Comparison of ENCODE assay signal across 8 mouse cellular contexts in the genomic region with DNA sequence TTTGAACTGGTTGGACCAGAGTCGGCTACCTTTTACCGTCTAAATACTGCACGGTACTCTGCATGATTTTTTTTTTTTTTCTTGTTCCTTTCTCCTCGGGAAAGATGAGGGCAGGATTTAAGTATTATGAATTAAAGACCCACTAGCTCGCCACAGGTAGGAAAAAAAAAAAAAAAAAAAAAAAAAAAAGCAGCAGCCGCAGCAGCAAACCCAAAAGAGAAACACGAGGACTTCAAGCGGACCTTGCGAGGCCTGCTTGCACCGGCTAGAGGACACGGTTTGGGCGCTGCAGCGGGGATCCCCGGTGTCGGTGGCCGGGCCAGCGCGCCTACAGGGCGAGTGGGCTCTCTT. TPM values are rescaled to one million over a fixed set of nuclear protein-coding genes. Genes with fewer than 3 reads are reported as not detected.
DNase-seq lines count a peak whose midpoint lies in the region; ATAC-seq and TF ChIP-seq lines count a peak whose summit lies in the region.

No protein-coding gene starts in this region.

- DNase-seq in heart, adult 11 months, result no peak
- DNase-seq in forebrain, embryonic 11.5 days (ENCODE audit: low spot score), result no peak
- no peak for DNase-seq in liver, embryonic 13.5 days
- no peak for DNase-seq in urinary bladder, adult 2 months (ENCODE audit: low spot score)
- DNase-seq in embryo, embryonic 11 days, result no peak
- no peak for DNase-seq in thymus, adult 18-20 months

- peak overlapping the region; percentile 99 for H3K4me3 ChIP-seq in heart, embryonic 11.5 days (ENCODE audit: low read depth, low read length)
- H3K4me3 ChIP-seq in C2C12 (ENCODE audit: insufficient read depth, poor library complexity, severe bottlenecking), result peak overlapping the region; percentile 84
- H3K4me3 ChIP-seq in forebrain, embryonic 11.5 days (ENCODE audit: low read depth, low read length), result peak overlapping the region; percentile 94
- H3K4me3 ChIP-seq in liver, embryonic 13.5 days (replicated peaks), result peak overlapping the region; percentile 99

- peak overlapping the region; percentile 93 for H3K9ac ChIP-seq in heart, embryonic 11.5 days (ENCODE audit: low read depth, low read length)
- peak overlapping the region; percentile 87 for H3K9ac ChIP-seq in forebrain, embryonic 11.5 days (ENCODE audit: low read length)
- peak overlapping the region; percentile 98 for H3K9ac ChIP-seq in liver, embryonic 13.5 days

- H3K9me3 ChIP-seq in heart, embryonic 11.5 days (replicated peaks; ENCODE audit: control insufficient read depth, low read length), result no peaks in the 10 kb centered on the region
- H3K9me3 ChIP-seq in forebrain, embryonic 11.5 days (ENCODE audit: control insufficient read depth, low read length), result no peaks in the 10 kb centered on the region
- H3K9me3 ChIP-seq in liver, embryonic 13.5 days (replicated peaks), result no peaks in the 10 kb centered on the region

- H3K36me3 ChIP-seq in heart, embryonic 11.5 days (ENCODE audit: control insufficient read depth, insufficient read depth, low read length), result no peaks in the 10 kb centered on the region
- no peaks in the 10 kb centered on the region for H3K36me3 ChIP-seq in C2C12 (ENCODE audit: control insufficient read depth, insufficient read depth)
- no peaks in the 10 kb centered on the region for H3K36me3 ChIP-seq in forebrain, embryonic 11.5 days (ENCODE audit: control insufficient read depth, insufficient read depth, low read length)
- H3K36me3 ChIP-seq in liver, embryonic 13.5 days, result no peaks in the 10 kb centered on the region

- no peak for ATAC-seq in heart, embryonic 11.5 days (replicated peaks; ENCODE audit: insufficient number of reproducible peaks, low FRiP score, low TSS enrichment)
- no peak for ATAC-seq in forebrain, embryonic 11.5 days (replicated peaks; ENCODE audit: low FRiP score)
- ATAC-seq in liver, embryonic 13.5 days (ENCODE audit: low read depth), result no peak

- TF ChIP-seq CTCF in C2C12 (IDR thresholded peaks at IDR 0.05; ENCODE audit: control insufficient read depth, insufficient read depth, insufficient read length), result no peak

- H3K4me2 ChIP-seq in heart, embryonic 11.5 days, result peak overlapping the region; percentile 72
- peak overlapping the region; percentile 70 for H3K4me2 ChIP-seq in forebrain, embryonic 11.5 days (ENCODE audit: low read depth, low read length, severe bottlenecking)
- peak overlapping the region; percentile 99 for H3K4me2 ChIP-seq in liver, embryonic 13.5 days

- under 1% methylated on average over 19 of the region's 19 CpGs for WGBS in heart, embryonic 11.5 days (ENCODE audit: insufficient replicate concordance)
- under 1% methylated on average over 19 of the region's 19 CpGs for WGBS in forebrain, embryonic 11.5 days
- under 1% methylated on average over 18 of the region's 19 CpGs for WGBS in liver, embryonic 13.5 days (ENCODE audit: insufficient replicate concordance)

- H3K4me1 ChIP-seq in heart, embryonic 11.5 days (ENCODE audit: control insufficient read depth, insufficient read depth, low read length), result peaks cover 2% of the 10 kb centered on the region; the same call in 1 of the 2 replicates
- H3K4me1 ChIP-seq in forebrain, embryonic 11.5 days (replicated peaks; ENCODE audit: control insufficient read depth, insufficient read depth, low read length), result peaks cover 4% of the 10 kb centered on the region; the same call in 1 of the 2 replicates
- peaks cover 28% of the 10 kb centered on the region for H3K4me1 ChIP-seq in liver, embryonic 13.5 days (replicated peaks)

- peaks cover 35% of the 10 kb centered on the region for H3K79me3 ChIP-seq in C2C12 (ENCODE audit: low read depth)

- H3K27ac ChIP-seq in heart, embryonic 11.5 days (ENCODE audit: low read depth, low read length), result peak overlapping the region; percentile 100
- H3K27ac ChIP-seq in forebrain, embryonic 11.5 days (ENCODE audit: low read depth, low read length), result peak overlapping the region; percentile 47; the same call in 1 of the 2 replicates
- H3K27ac ChIP-seq in liver, embryonic 13.5 days, result peak overlapping the region; percentile 99

- H3K79me2 ChIP-seq in C2C12 (ENCODE audit: control insufficient read depth, insufficient read depth), result peaks cover 36% of the 10 kb centered on the region

- H3K27me3 ChIP-seq in heart, embryonic 11.5 days (ENCODE audit: control insufficient read depth, insufficient read depth, low read length), result no peaks in the 10 kb centered on the region
- no peaks in the 10 kb centered on the region for H3K27me3 ChIP-seq in C2C12 (ENCODE audit: control insufficient read depth, insufficient read depth, insufficient read length)
- H3K27me3 ChIP-seq in forebrain, embryonic 11.5 days (ENCODE audit: control insufficient read depth, insufficient read depth, low read length), result no peaks in the 10 kb centered on the region
- no peaks in the 10 kb centered on the region for H3K27me3 ChIP-seq in liver, embryonic 13.5 days

- H3ac ChIP-seq in C2C12 (ENCODE audit: control insufficient read depth, insufficient read length, low read depth), result peak overlapping the region; percentile 65

TF ChIP-seq in C2C12, 6 proteins besides CTCF, POLR2A, EP300 and RAD21:
- TF ChIP-seq MYOG (IDR thresholded peaks at IDR 0.05; ENCODE audit: control insufficient read depth, extremely low read depth, insufficient read length) (no peak), FOSL1 (IDR thresholded peaks at IDR 0.05; ENCODE audit: insufficient read depth, low read length, poor library complexity, severe bottlenecking) (no peak), CEBPB (IDR thresholded peaks at IDR 0.05; ENCODE audit: low read depth) (no peak), USF1 (IDR thresholded peaks at IDR 0.05; ENCODE audit: low read depth) (no peak), MAX (IDR thresholded peaks at IDR 0.05) (no peak), MYOD1 (IDR thresholded peaks at IDR 0.05; ENCODE audit: control insufficient read depth, insufficient read length, low read depth) (no peak)
TF ChIP-seq in C2C12: peak in this region for 0.

RNA-seq across cellular contexts. Expression of gene Atp2b1, which starts 0.6 kb away (rescaled TPM):
- polyA plus RNA-seq in heart, embryonic 11.5 days (2014; fragmentation: Nextera tagmentation; extraction: Ambion mirVana), result 94.3 and 104 TPM in 2 replicates
- 18.2 TPM for polyA plus RNA-seq in C2C12 (2012; fragmentation: generic; extraction: Trizol)
- 81.8 and 83.3 TPM in 2 replicates for polyA plus RNA-seq in forebrain, embryonic 11.5 days (2014; fragmentation: Nextera tagmentation; extraction: Ambion mirVana)
- 38.1 and 43.9 TPM in 2 replicates for polyA plus RNA-seq in liver, embryonic 13.5 days (2015; fragmentation: Nextera tagmentation; extraction: Ambion mirVana)
- polyA plus RNA-seq in urinary bladder, adult 2 months (2012; rRNA removed), result 38.5 and 49.5 TPM in 2 replicates

Comparison
In these comparisons a context has a peak if more than half of its experiments do, and no peak if none do; other contexts are left out.
1. H3K27ac ChIP-seq: peak in every context shown above with its lines; median percentile 100 in heart, embryonic 11.5 days; 99 in liver, embryonic 13.5 days; 47 in forebrain, embryonic 11.5 days.